Mouse (Mus musculus): ENCODE results near the gene Astn2.

The Astn2 gene

GRCm38 (mm10) chr4:65864551-65864950 is 539.9 kb downstream of the Astn2 start:
- no peak for DNase-seq (ENCODE audit: low spot score in 2 of 2)

- DNase-seq (ENCODE audit: low spot score in 2 of 2), result no peak
Observed at GRCm38 (mm10) chr4:65843191-65843590, 561.2 kb downstream of the Astn2 start.

- no peak for DNase-seq (ENCODE audit: low spot score in 2 of 2)
Observed at GRCm38 (mm10) chr4:65839550-65840000, 564.8 kb downstream of the Astn2 start.

- no peak for DNase-seq (ENCODE audit: low spot score in 2 of 2)
Observed at GRCm38 (mm10) chr4:65838781-65839180, 565.6 kb downstream of the Astn2 start.

- DNase-seq (ENCODE audit: low spot score in 2 of 2), result no peak
Observed at GRCm38 (mm10) chr4:65832971-65833370, 571.4 kb downstream of the Astn2 start.

GRCm38 (mm10) chr4:65831872-65832271 is 572.5 kb downstream of the Astn2 start:
- DNase-seq (ENCODE audit: low spot score in 2 of 2), result no peak

GRCm38 (mm10) chr4:65830495-65830894 is 573.9 kb downstream of the Astn2 start:
- DNase-seq (ENCODE audit: low spot score in 2 of 2), result no peak

GRCm38 (mm10) chr4:65821070-65821469 is 583.3 kb downstream of the Astn2 start:
- DNase-seq (ENCODE audit: low spot score in 2 of 2), result no peak

GRCm38 (mm10) chr4:65820236-65820635 is 584.2 kb downstream of the Astn2 start:
- no peak for DNase-seq (ENCODE audit: low spot score in 2 of 2)

GRCm38 (mm10) chr4:65819835-65820234 is 584.6 kb downstream of the Astn2 start:
- DNase-seq (ENCODE audit: low spot score in 2 of 2), result no peak

- no peak for DNase-seq (ENCODE audit: low spot score in 2 of 2)
Observed at GRCm38 (mm10) chr4:65814176-65814535, 590.3 kb downstream of the Astn2 start.

- no peak for DNase-seq (ENCODE audit: low spot score in 2 of 2)
Observed at GRCm38 (mm10) chr4:65813500-65814175, 590.8 kb downstream of the Astn2 start.

- no peak for DNase-seq (ENCODE audit: low spot score in 2 of 2)
Observed at GRCm38 (mm10) chr4:65807341-65807740, 597.1 kb downstream of the Astn2 start.

- no peak for DNase-seq (ENCODE audit: low spot score in 2 of 2)
Observed at GRCm38 (mm10) chr4:65801204-65801603, 603.2 kb downstream of the Astn2 start.

- no peak for DNase-seq (ENCODE audit: low spot score in 2 of 2)
Observed at GRCm38 (mm10) chr4:65791051-65791450, 613.4 kb downstream of the Astn2 start.

GRCm38 (mm10) chr4:65773368-65774010 is 630.9 kb downstream of the Astn2 start:
- no peak for DNase-seq (ENCODE audit: low spot score in 2 of 2)

GRCm38 (mm10) chr4:65770952-65771351 is 633.5 kb downstream of the Astn2 start:
- DNase-seq (ENCODE audit: low spot score in 2 of 2), result no peak

- peak in 1 of 2 experiments; percentile 28 for DNase-seq (ENCODE audit: low spot score in 2 of 2)
Observed at GRCm38 (mm10) chr4:65767919-65768318, 636.5 kb downstream of the Astn2 start.

GRCm38 (mm10) chr4:65767431-65767830 is 637.0 kb downstream of the Astn2 start:
- DNase-seq (ENCODE audit: low spot score in 2 of 2), result peak in 1 of 2 experiments; percentile 11

- DNase-seq (ENCODE audit: low spot score in 2 of 2), result peak in 1 of 2 experiments; percentile 21
Observed at GRCm38 (mm10) chr4:65765312-65765711, 639.1 kb downstream of the Astn2 start.

- peak in 1 of 2 experiments; percentile 40 for DNase-seq (ENCODE audit: low spot score in 2 of 2)
Observed at GRCm38 (mm10) chr4:65764275-65764674, 640.1 kb downstream of the Astn2 start.

GRCm38 (mm10) chr4:65763823-65764222 is 640.6 kb downstream of the Astn2 start:
- peak in 1 of 2 experiments; percentile 2 for DNase-seq (ENCODE audit: low spot score in 2 of 2)

GRCm38 (mm10) chr4:65762116-65762515 is 642.3 kb downstream of the Astn2 start:
- peak in 1 of 2 experiments; percentile 21 for DNase-seq (ENCODE audit: low spot score in 2 of 2)
